Mouse (Mus musculus): ENCODE data around the gene AI593442. TPM values are rescaled to one million over a fixed set of nuclear protein-coding genes. Genes with fewer than 3 reads are reported as not detected.

The AI593442 gene
- 10 to 100 TPM; 83.2 to 84.3 TPM for total RNA-seq (2021)
- long read RNA-seq, full-length matches to known transcripts: 4 of 9 reads
- long read RNA-seq, partial matches to known transcripts: 0 of 9 reads
- long read RNA-seq, other reads (novel, unspliced or antisense): 5 of 9 reads

DNA sequence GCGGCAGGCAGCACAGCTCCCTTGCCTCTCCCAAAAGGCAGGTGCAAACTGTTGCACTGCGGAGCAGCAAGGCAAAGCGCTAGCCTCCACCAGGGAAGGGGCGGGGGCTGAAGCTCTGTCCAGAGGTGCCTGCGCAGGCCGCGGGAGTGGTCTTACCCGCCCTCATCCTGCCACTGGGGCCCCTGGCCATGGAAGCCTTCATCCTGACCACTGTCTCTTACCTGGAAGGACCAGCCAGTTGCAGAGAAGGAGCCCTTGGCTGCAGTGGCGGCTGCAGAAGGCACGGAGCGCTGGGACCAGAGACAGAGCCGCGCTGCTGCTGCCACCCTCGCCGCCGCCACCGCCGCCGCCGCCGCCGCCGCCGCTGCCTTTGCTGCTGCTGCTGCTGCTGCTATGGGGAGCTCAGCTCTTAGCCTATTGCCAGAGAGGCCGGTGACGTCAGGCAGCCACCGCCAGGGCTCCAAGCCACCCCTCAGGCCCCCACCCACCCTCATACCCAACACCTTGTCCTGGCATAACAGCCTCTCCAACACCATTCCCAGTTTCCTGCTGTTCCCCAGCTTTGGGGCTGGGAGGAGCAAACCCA, at the start of gene AI593442:
TSS of gene AI593442 (minus strand) at position 419 of the 586 bp plus-strand sequence.
- DNase-seq (ENCODE audit: low spot score in 2 of 2): peak; percentile 60 to 71

DNA sequence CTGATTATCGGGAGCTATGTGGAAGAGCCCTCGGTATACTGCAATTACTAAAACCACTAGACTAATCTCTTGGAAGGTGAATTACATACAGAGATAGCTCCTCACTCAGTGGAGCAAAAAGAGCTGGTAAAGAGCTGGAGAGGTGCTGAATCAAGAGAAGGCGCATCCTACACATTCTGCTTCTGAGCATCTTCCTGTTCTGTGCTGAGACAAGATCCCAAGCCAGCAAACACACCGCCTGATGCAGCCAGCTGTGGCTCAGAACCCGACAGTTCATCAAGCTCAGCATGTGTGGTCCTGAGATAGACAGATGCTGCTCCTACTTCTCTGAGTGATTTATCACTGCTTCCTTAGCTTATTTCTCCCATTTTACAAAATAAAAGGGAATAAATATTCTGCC, 49.2 kb upstream of the AI593442 start:
- DNase-seq (ENCODE audit: low spot score in 2 of 2): no peak

DNA sequence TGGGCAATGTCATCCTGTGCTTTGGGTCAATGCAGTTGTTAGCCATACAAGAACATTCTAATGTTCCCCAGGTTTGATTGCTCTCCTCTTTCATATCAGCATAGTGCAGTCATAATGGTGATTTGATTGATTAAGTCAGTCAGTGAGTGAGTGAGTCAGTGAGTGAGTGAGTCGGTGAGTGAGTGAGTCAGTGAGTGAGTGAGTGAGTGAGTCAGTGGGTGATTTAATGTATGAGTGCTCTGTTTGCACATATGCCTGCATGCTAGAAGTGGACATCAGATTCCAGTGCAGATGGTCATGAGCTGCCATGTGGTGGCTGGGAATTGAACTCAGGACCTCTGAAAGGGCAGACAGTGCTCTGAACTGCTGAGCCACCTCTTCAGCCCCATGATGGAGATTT, 43.0 kb upstream of the AI593442 start:
- no peak for DNase-seq (ENCODE audit: low spot score in 2 of 2)

GRCm38 (mm10) chr9:52719562-52719961, 40.0 kb upstream of the AI593442 start:
- DNase-seq (ENCODE audit: low spot score in 2 of 2): no peak

DNA sequence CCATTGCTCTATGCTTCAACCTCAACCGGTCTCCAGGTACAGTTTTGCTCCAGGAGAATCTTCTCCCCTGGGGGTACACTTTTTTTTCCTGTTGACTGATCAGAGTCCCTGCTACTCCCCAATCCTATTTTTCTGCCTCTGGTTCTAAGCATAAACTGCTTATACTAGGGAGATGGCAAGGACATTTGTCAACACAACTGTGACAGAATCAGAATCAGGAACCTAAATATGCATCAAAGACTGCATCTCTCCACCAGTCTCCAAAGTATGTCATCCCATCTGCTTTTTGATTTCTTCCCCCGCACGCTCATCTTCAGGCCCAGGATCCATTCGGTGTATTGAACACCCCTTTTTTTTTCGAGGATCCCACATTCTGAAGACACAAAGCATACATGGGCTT, 456 bp upstream of the AI593442 start:
- no peak for DNase-seq (ENCODE audit: low spot score in 2 of 2)

GRCm38 (mm10) chr9:52678839-52679215, 753 bp downstream of the AI593442 start:
- no peak for DNase-seq (ENCODE audit: low spot score in 2 of 2)

DNA sequence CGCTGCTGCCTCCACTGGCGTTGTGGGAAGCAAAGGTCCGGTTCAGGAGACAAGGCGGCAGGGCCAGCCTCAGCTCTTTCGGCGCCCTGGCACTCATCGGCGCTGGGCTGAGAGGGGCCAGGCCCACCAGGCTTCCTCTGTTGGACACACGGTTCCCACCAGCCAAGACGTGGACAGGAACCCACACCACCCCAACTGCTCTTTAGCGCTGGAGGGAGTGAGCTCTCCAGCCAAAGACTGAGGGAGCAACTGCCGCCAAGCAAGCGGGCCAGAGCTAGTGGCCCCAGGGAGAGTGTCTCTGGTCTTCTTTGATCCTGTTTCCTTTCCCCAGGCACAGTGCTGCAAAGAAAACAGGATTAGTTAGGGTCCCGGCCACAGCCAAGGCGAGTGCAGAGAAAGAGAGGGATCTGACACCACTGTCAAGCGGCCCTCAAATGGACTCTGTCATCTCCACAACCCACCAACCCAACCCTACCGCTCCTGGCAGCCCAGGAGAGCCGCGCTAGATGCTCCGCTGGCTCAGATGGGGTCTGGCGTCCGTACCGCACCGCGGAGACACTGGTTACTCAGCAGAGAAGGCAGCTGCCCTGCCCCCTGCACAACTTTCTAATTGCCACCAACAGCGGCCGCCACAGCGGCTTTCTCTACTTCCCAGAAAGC, 1.3 kb downstream of the AI593442 start:
- DNase-seq (ENCODE audit: low spot score in 2 of 2): peak; percentile 46

- DNase-seq (ENCODE audit: low spot score in 2 of 2): no peak
Measured at GRCm38 (mm10) chr9:52676587-52676986, 3.0 kb downstream of the AI593442 start.

DNA sequence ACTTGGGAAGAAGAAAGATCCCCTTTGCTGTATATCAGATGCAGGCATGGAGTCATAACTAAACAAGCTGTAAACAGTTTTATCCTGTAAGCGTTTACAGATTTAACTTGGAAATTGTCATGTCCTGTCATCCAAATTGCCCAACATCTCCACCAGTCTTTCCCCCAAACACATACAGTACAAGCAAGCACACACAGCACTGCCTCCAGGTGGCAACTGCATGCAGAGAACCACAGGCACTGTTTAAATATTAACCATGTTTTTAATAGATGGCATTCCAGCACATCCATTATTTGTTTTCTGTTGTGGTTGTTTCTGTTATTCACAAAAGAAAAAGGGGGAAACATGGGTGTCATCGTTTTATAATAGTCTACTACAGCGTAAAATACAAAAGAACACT, 3.6 kb downstream of the AI593442 start:
- peak in 1 of 2 experiments; percentile 9 for DNase-seq (ENCODE audit: low spot score in 2 of 2)

DNA sequence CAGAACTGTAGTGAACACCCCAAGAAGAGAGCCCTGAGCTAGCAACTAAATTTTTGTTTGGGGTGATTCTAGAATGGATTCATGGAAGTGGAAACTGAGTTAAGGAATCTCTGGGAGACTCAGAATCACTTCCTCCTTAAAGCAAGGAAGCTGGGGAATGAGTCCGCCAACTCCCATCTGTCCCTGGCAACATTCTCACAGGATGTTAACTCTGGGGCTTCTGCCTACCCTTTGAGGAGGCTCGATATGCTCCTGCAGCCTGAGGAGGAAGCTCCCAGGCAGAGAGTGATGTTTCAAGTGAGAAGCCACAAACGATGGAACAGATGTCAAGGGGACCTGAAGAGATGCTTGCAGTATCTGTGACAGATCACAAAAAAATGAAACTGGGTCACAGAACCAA, 18.2 kb downstream of the AI593442 start:
- DNase-seq (ENCODE audit: low spot score in 2 of 2): no peak

- no peak for DNase-seq (ENCODE audit: low spot score in 2 of 2)
Measured at GRCm38 (mm10) chr9:52650341-52650951, 29.1 kb downstream of the AI593442 start.

- no peak for DNase-seq (ENCODE audit: low spot score in 2 of 2)
Measured at GRCm38 (mm10) chr9:52645312-52645711, 34.3 kb downstream of the AI593442 start.

DNA sequence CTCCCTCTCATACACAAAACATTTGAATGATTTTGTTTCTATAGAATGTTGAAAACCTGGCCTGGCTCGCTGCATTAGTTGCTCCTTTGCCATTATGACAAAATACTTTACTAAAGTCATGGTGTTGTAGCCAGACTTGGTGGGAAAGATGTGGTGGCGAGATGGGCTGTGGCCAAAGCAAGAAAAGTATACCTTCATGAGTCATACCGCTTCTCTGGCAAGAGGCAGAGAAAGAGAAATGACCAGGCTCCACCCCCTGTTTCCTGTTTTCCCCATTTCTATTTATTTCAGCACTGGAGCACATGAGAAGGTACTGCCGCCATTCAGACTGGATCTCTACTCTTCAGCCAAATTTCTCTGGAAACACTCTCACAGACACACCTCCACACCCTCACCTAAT, 35.0 kb downstream of the AI593442 start:
- DNase-seq (ENCODE audit: low spot score in 2 of 2): no peak

GRCm38 (mm10) chr9:52644156-52644555, 35.4 kb downstream of the AI593442 start:
- no peak for DNase-seq (ENCODE audit: low spot score in 2 of 2)

DNA sequence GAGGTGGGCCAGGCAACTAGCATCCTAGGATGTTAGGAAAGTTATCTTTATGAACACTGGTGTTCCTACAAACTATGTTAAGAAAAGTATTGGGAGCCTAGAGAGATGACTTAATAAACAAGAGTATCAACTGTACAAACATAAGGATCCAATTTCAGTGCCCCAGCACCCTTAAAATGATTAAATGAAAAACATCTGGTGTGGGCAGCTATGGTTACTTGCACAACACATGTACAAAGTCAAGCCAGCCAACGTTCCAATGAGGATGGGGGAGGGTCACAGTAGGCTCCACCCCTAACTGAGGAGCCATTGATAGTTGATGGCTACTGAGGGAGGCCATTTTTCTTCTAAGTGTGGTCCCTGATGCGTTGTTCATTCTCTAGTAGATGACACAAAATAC, 43.6 kb downstream of the AI593442 start:
- no peak for DNase-seq (ENCODE audit: low spot score in 2 of 2)

DNA sequence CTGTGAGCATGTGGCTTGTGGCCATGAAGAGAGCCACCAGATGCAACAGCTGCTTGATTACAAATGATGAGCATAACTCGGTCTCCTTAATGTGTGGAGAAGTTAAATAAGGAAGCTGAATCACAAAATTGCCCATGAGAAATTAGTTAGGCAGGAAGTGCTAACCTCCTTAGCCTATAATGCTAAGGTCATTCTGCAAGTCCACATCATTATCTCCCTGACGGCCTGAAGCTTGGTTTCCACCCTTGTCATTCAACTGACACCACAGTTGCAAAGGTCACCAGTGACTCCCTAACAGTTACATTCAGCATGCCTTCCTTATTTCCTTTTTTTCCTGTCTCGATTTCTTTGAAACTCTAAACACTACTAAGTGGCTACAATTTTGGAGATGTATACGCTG, 55.7 kb downstream of the AI593442 start:
- DNase-seq (ENCODE audit: low spot score in 2 of 2): no peak

Data from layer of hippocampus, postnatal 10 days (tissue).